Mouse (Mus musculus) G1E (cell line): ENCODE data around the gene Twnk.

Experiments
- CTCF ChIP-seq: IDR thresholded peaks from 2 replicates; pipeline ENCODE4 v1.5.1; 2012; ENCODE audit warnings: low read depth, low read length, inconsistent platforms, mixed read lengths
- GATA1 ChIP-seq: IDR thresholded peaks from 2 replicates; pipeline ENCODE4 v1.6.1; 2012; ENCODE audit warnings: borderline replicate concordance, low read length, inconsistent platforms, mixed read lengths
- POLR2AphosphoS5 ChIP-seq: IDR thresholded peaks from 2 replicates; pipeline ENCODE4 v1.6.1; 2012; ENCODE audit warnings: low read depth, low read length, inconsistent platforms; ENCODE audit not compliant: insufficient replicate concordance
- TAL1 ChIP-seq: conservative IDR thresholded peaks from 2 replicates; pipeline ENCODE4 v1.6.1; 2012; ENCODE audit warnings: low read depth, low read length, inconsistent platforms, mixed read lengths

- TF ChIP-seq CTCF, result peak; percentile 76; the same call in 1 of the 2 replicates
- TF ChIP-seq GATA1, result no peak
- TF ChIP-seq POLR2AphosphoS5, result no peak
- no peak for TF ChIP-seq TAL1
These were observed 25.6 kb downstream of the Twnk start for GRCm38 (mm10) chr19:45030746-45031693.
